Mouse (Mus musculus): Measurements from ENCODE around the gene Atxn1. TPM values are rescaled to one million over a fixed set of nuclear protein-coding genes. Genes with fewer than 3 reads are reported as not detected.

Atxn1 gene
- polyA plus RNA-seq, 1 experiment, result 34.1 TPM

- TF ChIP-seq POLR2A (IDR thresholded peaks at IDR 0.05; ENCODE audit: extremely low read depth, insufficient read depth, low read length) (no peak), CTCF (IDR thresholded peaks at IDR 0.05; ENCODE audit: extremely low read depth, insufficient read depth, low read length) (no peak)
- no peak overlapping the region for H3K27ac ChIP-seq (ENCODE audit: insufficient read depth, low read length)
- peaks cover 7% of the 10 kb centered on the region for H3K4me1 ChIP-seq (ENCODE audit: control insufficient read depth, insufficient read depth, low read length)
- H3K4me3 ChIP-seq (ENCODE audit: insufficient read depth, low read length), result no peak overlapping the region
Observed at GRCm38 (mm10) chr13:45786409-45786808, 178.4 kb downstream of the Atxn1 start.

GRCm38 (mm10) chr13:45783681-45784080 lies 181.1 kb downstream of the Atxn1 start:
- Histone ChIP-seq H3K4me3 (ENCODE audit: insufficient read depth, low read length) (no peak overlapping the region), H3K27ac (ENCODE audit: insufficient read depth, low read length) (no peak overlapping the region), H3K4me1 (ENCODE audit: control insufficient read depth, insufficient read depth, low read length) (peaks cover 7% of the 10 kb centered on the region)
- TF ChIP-seq POLR2A (IDR thresholded peaks at IDR 0.05; ENCODE audit: extremely low read depth, insufficient read depth, low read length) (0 out of 2 replicates have a peak, but pooled peaks have one; percentile 4), CTCF (IDR thresholded peaks at IDR 0.05; ENCODE audit: extremely low read depth, insufficient read depth, low read length) (no peak)

GRCm38 (mm10) chr13:45778750-45779149 lies 186.1 kb downstream of the Atxn1 start:
- Histone ChIP-seq H3K4me3 (ENCODE audit: insufficient read depth, low read length) (no peak overlapping the region), H3K27ac (ENCODE audit: insufficient read depth, low read length) (no peak overlapping the region), H3K4me1 (ENCODE audit: control insufficient read depth, insufficient read depth, low read length) (peaks cover 5% of the 10 kb centered on the region)
- TF ChIP-seq CTCF (IDR thresholded peaks at IDR 0.05; ENCODE audit: extremely low read depth, insufficient read depth, low read length) (peak; percentile 22; the same call in 1 of the 2 replicates), POLR2A (IDR thresholded peaks at IDR 0.05; ENCODE audit: extremely low read depth, insufficient read depth, low read length) (no peak)

- no peak overlapping the region for H3K27ac ChIP-seq (ENCODE audit: insufficient read depth, low read length)
- peaks cover 2% of the 10 kb centered on the region; the same call in 1 of the 2 replicates for H3K4me1 ChIP-seq (ENCODE audit: control insufficient read depth, insufficient read depth, low read length)
Observed at GRCm38 (mm10) chr13:45778171-45778570, 186.6 kb downstream of the Atxn1 start.

GRCm38 (mm10) chr13:45775516-45775915 lies 189.3 kb downstream of the Atxn1 start:
- no peak overlapping the region for H3K27ac ChIP-seq (ENCODE audit: insufficient read depth, low read length)
- TF ChIP-seq POLR2A (IDR thresholded peaks at IDR 0.05; ENCODE audit: extremely low read depth, insufficient read depth, low read length) (no peak), CTCF (IDR thresholded peaks at IDR 0.05; ENCODE audit: extremely low read depth, insufficient read depth, low read length) (no peak)

More at GRCm38 (mm10) chr13:45778171-45778570, 186.6 kb downstream of the Atxn1 start:
- no peak for TF ChIP-seq CTCF (IDR thresholded peaks at IDR 0.05; ENCODE audit: extremely low read depth, insufficient read depth, low read length)
- no peak for TF ChIP-seq POLR2A (IDR thresholded peaks at IDR 0.05; ENCODE audit: extremely low read depth, insufficient read depth, low read length)
- no peak overlapping the region for H3K4me3 ChIP-seq (ENCODE audit: insufficient read depth, low read length)

GRCm38 (mm10) chr13:45773381-45774168 lies 191.2 kb downstream of the Atxn1 start:
- Histone ChIP-seq H3K27ac (ENCODE audit: insufficient read depth, low read length) (no peak overlapping the region), H3K4me1 (ENCODE audit: control insufficient read depth, insufficient read depth, low read length) (peaks cover 5% of the 10 kb centered on the region; the same call in 1 of the 2 replicates), H3K4me3 (ENCODE audit: insufficient read depth, low read length) (no peak overlapping the region)
- TF ChIP-seq CTCF (IDR thresholded peaks at IDR 0.05; ENCODE audit: extremely low read depth, insufficient read depth, low read length) (no peak), POLR2A (IDR thresholded peaks at IDR 0.05; ENCODE audit: extremely low read depth, insufficient read depth, low read length) (no peak)

More at GRCm38 (mm10) chr13:45775516-45775915, 189.3 kb downstream of the Atxn1 start:
- H3K4me1 ChIP-seq (ENCODE audit: control insufficient read depth, insufficient read depth, low read length), result peaks cover 4% of the 10 kb centered on the region; the same call in 1 of the 2 replicates
- H3K4me3 ChIP-seq (ENCODE audit: insufficient read depth, low read length), result no peak overlapping the region

- TF ChIP-seq POLR2A (IDR thresholded peaks at IDR 0.05; ENCODE audit: extremely low read depth, insufficient read depth, low read length) (no peak), CTCF (IDR thresholded peaks at IDR 0.05; ENCODE audit: extremely low read depth, insufficient read depth, low read length) (no peak)
- Histone ChIP-seq H3K27ac (ENCODE audit: insufficient read depth, low read length) (no peak overlapping the region), H3K4me1 (ENCODE audit: control insufficient read depth, insufficient read depth, low read length) (peaks cover 5% of the 10 kb centered on the region; the same call in 1 of the 2 replicates), H3K4me3 (ENCODE audit: insufficient read depth, low read length) (no peak overlapping the region)
Observed at GRCm38 (mm10) chr13:45769757-45770156, 195.1 kb downstream of the Atxn1 start.

- TF ChIP-seq POLR2A (IDR thresholded peaks at IDR 0.05; ENCODE audit: extremely low read depth, insufficient read depth, low read length) (no peak), CTCF (IDR thresholded peaks at IDR 0.05; ENCODE audit: extremely low read depth, insufficient read depth, low read length) (no peak)
- Histone ChIP-seq H3K27ac (ENCODE audit: insufficient read depth, low read length) (no peak overlapping the region), H3K4me3 (ENCODE audit: insufficient read depth, low read length) (no peak overlapping the region), H3K4me1 (ENCODE audit: control insufficient read depth, insufficient read depth, low read length) (peaks cover 3% of the 10 kb centered on the region; the same call in 1 of the 2 replicates)
Observed at GRCm38 (mm10) chr13:45768250-45768649, 196.6 kb downstream of the Atxn1 start.

- H3K27ac ChIP-seq (ENCODE audit: insufficient read depth, low read length), result no peak overlapping the region
Observed at GRCm38 (mm10) chr13:45764354-45764753, 200.5 kb downstream of the Atxn1 start.

GRCm38 (mm10) chr13:45762278-45762677 lies 202.5 kb downstream of the Atxn1 start:
- Histone ChIP-seq H3K27ac (ENCODE audit: insufficient read depth, low read length) (no peak overlapping the region), H3K4me3 (ENCODE audit: insufficient read depth, low read length) (no peak overlapping the region), H3K4me1 (ENCODE audit: control insufficient read depth, insufficient read depth, low read length) (peaks cover 2% of the 10 kb centered on the region; the same call in 1 of the 2 replicates)
- TF ChIP-seq CTCF (IDR thresholded peaks at IDR 0.05; ENCODE audit: extremely low read depth, insufficient read depth, low read length), result no peak

More at GRCm38 (mm10) chr13:45764354-45764753, 200.5 kb downstream of the Atxn1 start:
- no peak overlapping the region for H3K4me3 ChIP-seq (ENCODE audit: insufficient read depth, low read length)
- H3K4me1 ChIP-seq (ENCODE audit: control insufficient read depth, insufficient read depth, low read length), result peaks cover 2% of the 10 kb centered on the region; the same call in 1 of the 2 replicates
- no peak for TF ChIP-seq CTCF (IDR thresholded peaks at IDR 0.05; ENCODE audit: extremely low read depth, insufficient read depth, low read length)

Data from cortical plate, adult 2 months (tissue).